Mouse (Mus musculus) heart, adult 18-20 months (tissue): ENCODE results near the gene Tbx15. TPM values are rescaled to one million over a fixed set of nuclear protein-coding genes. Genes with fewer than 3 reads are reported as not detected.

Experiments used
- microRNA-seq, 2 experiments: library from miRNA; unstranded; fragments of <30 nt; microRNA quantifications; one replicate each; pipeline ENCODE4 v1.2.0; 2022
- total RNA-seq, 2 experiments: library from RNA; stranded (reverse); gene quantifications; 2 replicates each; pipeline ENCODE4 v1.2.3; 2021

Gene Tbx15
- total RNA-seq, 2 experiments from 2014 or later, result 0.27 to 0.41 TPM

Small RNA genes lying within 50 kb of the gene (microRNA-seq; reads per million reads assigned to microRNA genes)
- 0 reads per million in 2 experiments for gene Mir6481

Other genes with a start within 250 kb of the Tbx15 start
- gene Wars2, start 99.3 kb upstream of the Tbx15 start, total RNA-seq, result 1 to 10 TPM; 7.4 to 8.3 TPM